Mouse (Mus musculus) stomach, postnatal 0 days (tissue): Measurements from ENCODE around the gene Cutal. TPM values are rescaled to one million over a fixed set of nuclear protein-coding genes. Genes with fewer than 3 reads are reported as not detected.

ENCODE experiments used
- ATAC-seq: fragments of 200-750 bp; cut with Nextera tagmentation; 2 replicates; pipeline ENCODE4 v1.8.0; 2017; ENCODE audit not compliant: low FRiP score, low TSS enrichment
- DNase-seq: peaks from one replicate; pipeline ENCODE4 v3.0.0-alpha.2; 2016; ENCODE audit warnings: low spot score
- H3K27ac ChIP-seq: fragments of 300-500 bp; sonication (generic); replicated peaks from 2 replicates; pipeline ENCODE4 v1.5.1; 2014; ENCODE audit warnings: mild to moderate bottlenecking, control low read depth
- H3K27me3 ChIP-seq: fragments of 300-500 bp; sonication (generic); 2 replicates; pipeline ENCODE4 v1.6.1; 2014; ENCODE audit warnings: low read length; ENCODE audit not compliant: control insufficient read depth, insufficient read depth
- H3K36me3 ChIP-seq: fragments of 300-500 bp; sonication (generic); 2 replicates; pipeline ENCODE4 v1.6.1; 2014; ENCODE audit warnings: low read length, mixed read lengths; ENCODE audit not compliant: control insufficient read depth, insufficient read depth
- H3K4me1 ChIP-seq: fragments of 300-500 bp; sonication (generic); replicated peaks from 2 replicates; pipeline ENCODE4 v1.6.1; 2014; ENCODE audit warnings: antibody characterized with exemption; ENCODE audit not compliant: control insufficient read depth, insufficient read depth
- H3K4me2 ChIP-seq: fragments of 300-500 bp; sonication (generic); replicated peaks from 2 replicates; pipeline ENCODE4 v1.6.1; 2014; ENCODE audit warnings: low read depth, mild to moderate bottlenecking, control low read depth, moderate library complexity
- H3K4me3 ChIP-seq: fragments of 300-500 bp; sonication (generic); 2 replicates; pipeline ENCODE4 v1.5.1; 2014; ENCODE audit warnings: low read depth, low read length, control low read depth
- H3K9ac ChIP-seq: fragments of 300-500 bp; sonication (generic); 2 replicates; pipeline ENCODE4 v1.6.1; 2014; ENCODE audit warnings: mild to moderate bottlenecking, low read length, control low read depth, mixed read lengths
- H3K9me3 ChIP-seq: fragments of 300-500 bp; sonication (generic); 2 replicates; pipeline ENCODE4 v1.6.1; 2016; ENCODE audit warnings: low read length; ENCODE audit not compliant: control insufficient read depth
- CTCF ChIP-seq: IDR thresholded peaks from 2 replicates; pipeline ENCODE4 v1.5.1; 2016; ENCODE audit warnings: antibody characterized with exemption, low read depth, mild to moderate bottlenecking, moderate library complexity
- EP300 ChIP-seq: optimal IDR thresholded peaks from 2 replicates; pipeline ENCODE3; 2016; ENCODE audit warnings: antibody characterized with exemption
- WGBS: fragments of 180-500 bp; shearing (Covaris S2); extraction: QIAGEN DNeasy Blood & Tissue Kit; methylation state at CpG from one replicate; pipeline ENCODE4 v1.1.7; 2014; 5-methylcytosine and 5-hydroxymethylcytosine counted together
- polyA plus RNA-seq: library from polyadenylated mRNA; unstranded; fragments of >200 nt; fragmentation: Nextera tagmentation; extraction: Ambion mirVana; gene quantifications from 2 replicates; pipeline ENCODE4 v1.2.1, GENCODE M21; 2015

The Cutal gene
- polyA plus RNA-seq, 1 experiment from 2014 or later = 0.55 TPM

- Histone ChIP-seq H3K9ac (no peak overlapping the region), H3K4me1 (no peaks in the 10 kb centered on the region; the same call in none of the 2 replicates), H3K27me3 (no peaks in the 10 kb centered on the region), H3K4me2 (no peak overlapping the region), H3K4me3 (no peak overlapping the region), H3K36me3 (peaks cover 6% of the 10 kb centered on the region; the same call in 1 of the 2 replicates), H3K9me3 (no peaks in the 10 kb centered on the region), H3K27ac (0 out of 2 replicates have a peak overlapping the region, but pooled peaks have one; percentile 30)
- DNase-seq = no peak
- ATAC-seq = no peak
- TF ChIP-seq CTCF (no peak), EP300 (no peak)
- WGBS = 79% methylated on average over 7 of the region's 7 CpGs
Observed at GRCm38 (mm10) chr2:34903191-34903590, 29.0 kb downstream of the Cutal start.

GRCm38 (mm10) chr2:34903652-34904405, 29.6 kb downstream of the Cutal start:
- ATAC-seq (no peak), DNase-seq (no peak)
- TF ChIP-seq CTCF (no peak), EP300 (no peak)
- Histone ChIP-seq H3K9ac (no peak overlapping the region), H3K27me3 (no peaks in the 10 kb centered on the region), H3K27ac (peak overlapping the region; percentile 63), H3K4me1 (no peaks in the 10 kb centered on the region; the same call in none of the 2 replicates), H3K36me3 (peaks cover 6% of the 10 kb centered on the region; the same call in 1 of the 2 replicates), H3K4me3 (no peak overlapping the region), H3K9me3 (no peaks in the 10 kb centered on the region), H3K4me2 (no peak overlapping the region)
- WGBS = 61% methylated on average over 4 of the region's 4 CpGs

GRCm38 (mm10) chr2:34904849-34905542, 30.8 kb downstream of the Cutal start:
- ATAC-seq = peak; percentile 97
- no peaks in the 10 kb centered on the region for H3K9me3 ChIP-seq

GRCm38 (mm10) chr2:34906426-34906825, 32.2 kb downstream of the Cutal start:
- DNase-seq (no peak), ATAC-seq (no peak)
- TF ChIP-seq CTCF = no peak
- no peak for TF ChIP-seq EP300
- Histone ChIP-seq H3K9me3 (no peaks in the 10 kb centered on the region), H3K27ac (no peak overlapping the region), H3K4me3 (no peak overlapping the region), H3K4me2 (no peak overlapping the region), H3K9ac (no peak overlapping the region), H3K4me1 (no peaks in the 10 kb centered on the region; the same call in none of the 2 replicates), H3K27me3 (no peaks in the 10 kb centered on the region), H3K36me3 (no peaks in the 10 kb centered on the region)
- 66% methylated on average over 6 of the region's 6 CpGs for WGBS

More at GRCm38 (mm10) chr2:34904849-34905542, 30.8 kb downstream of the Cutal start:
- Histone ChIP-seq H3K9ac (no peak overlapping the region), H3K36me3 (no peaks in the 10 kb centered on the region), H3K4me3 (peak overlapping the region; percentile 21), H3K4me1 (no peaks in the 10 kb centered on the region; the same call in none of the 2 replicates), H3K27ac (peak overlapping the region; percentile 63), H3K27me3 (no peaks in the 10 kb centered on the region), H3K4me2 (peak overlapping the region; percentile 56)
- 2% methylated on average over 34 of the region's 34 CpGs for WGBS
- TF ChIP-seq EP300 (no peak), CTCF (no peak; the same call in 1 of the 2 replicates)
- peak; percentile 99 for DNase-seq

- H3K4me3 ChIP-seq = no peak overlapping the region
- H3K27me3 ChIP-seq = no peaks in the 10 kb centered on the region
- WGBS = 54% methylated on average over 12 of the region's 12 CpGs
- no peak overlapping the region for H3K27ac ChIP-seq
- no peak overlapping the region for H3K9ac ChIP-seq
- no peaks in the 10 kb centered on the region; the same call in none of the 2 replicates for H3K4me1 ChIP-seq
- H3K4me2 ChIP-seq = no peak overlapping the region
- ATAC-seq (no peak), DNase-seq (peak; percentile 53)
- no peaks in the 10 kb centered on the region for H3K9me3 ChIP-seq
- peak; percentile 48 for TF ChIP-seq CTCF
- TF ChIP-seq EP300 = no peak
- no peaks in the 10 kb centered on the region for H3K36me3 ChIP-seq
Observed at GRCm38 (mm10) chr2:34906861-34907604, 32.8 kb downstream of the Cutal start.
